Mouse (Mus musculus): Measurements from ENCODE around the gene Katna1. TPM values are rescaled to one million over a fixed set of nuclear protein-coding genes. Genes with fewer than 3 reads are reported as not detected.
"Not testable (repeated sequence)": the region's sequence is repeated elsewhere in the genome, so short reads cannot be mapped to it uniquely, and the experiment has no call there.

Katna1 gene
- polyA plus RNA-seq, 1 experiment from 2014 or later, result 68.2 TPM

- ATAC-seq (ENCODE audit: insufficient read depth, low FRiP score, low TSS enrichment), result no peak
- 93% methylated on average over 5 of the region's 5 CpGs for WGBS
- Histone ChIP-seq H3K27ac (ENCODE audit: low read depth, low read length) (no peak overlapping the region), H3K36me3 (ENCODE audit: control insufficient read depth, insufficient read depth, low read length) (peaks cover 13% of the 10 kb centered on the region), H3K9ac (ENCODE audit: low read length) (no peak overlapping the region), H3K9me3 (ENCODE audit: control insufficient read depth, low read length) (no peaks in the 10 kb centered on the region), H3K27me3 (ENCODE audit: control insufficient read depth, insufficient read depth, low read length) (no peaks in the 10 kb centered on the region), H3K4me3 (ENCODE audit: low read depth, low read length) (no peak overlapping the region), H3K4me1 (ENCODE audit: control insufficient read depth, insufficient read depth, low read length) (no peaks in the 10 kb centered on the region), H3K4me2 (ENCODE audit: low read depth) (no peak overlapping the region)
- no peak for DNase-seq (ENCODE audit: low spot score)
Observed at GRCm38 (mm10) chr10:7710121-7710520, 15.7 kb upstream of the Katna1 start.

DNA sequence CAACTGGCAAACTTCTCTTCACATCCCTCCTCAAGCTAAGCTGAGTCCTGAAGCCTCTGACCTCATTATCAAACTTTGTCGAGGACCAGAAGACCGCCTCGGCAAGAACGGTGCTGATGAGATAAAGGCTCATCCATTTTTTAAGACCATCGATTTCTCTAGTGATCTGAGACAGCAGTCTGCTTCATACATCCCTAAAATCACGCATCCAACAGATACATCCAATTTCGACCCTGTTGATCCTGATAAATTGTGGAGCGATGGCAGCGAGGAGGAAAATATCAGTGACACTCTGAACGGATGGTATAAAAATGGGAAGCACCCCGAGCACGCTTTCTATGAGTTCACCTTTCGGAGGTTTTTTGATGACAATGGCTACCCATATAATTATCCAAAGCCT, 13.3 kb upstream of the Katna1 start:
- Histone ChIP-seq H3K4me1 (ENCODE audit: control insufficient read depth, insufficient read depth, low read length) (no peaks in the 10 kb centered on the region), H3K4me2 (ENCODE audit: low read depth) (no peak overlapping the region), H3K36me3 (ENCODE audit: control insufficient read depth, insufficient read depth, low read length) (peaks cover 12% of the 10 kb centered on the region), H3K9me3 (ENCODE audit: control insufficient read depth, low read length) (no peaks in the 10 kb centered on the region), H3K4me3 (ENCODE audit: low read depth, low read length) (no peak overlapping the region), H3K27ac (ENCODE audit: low read depth, low read length) (no peak overlapping the region), H3K27me3 (ENCODE audit: control insufficient read depth, insufficient read depth, low read length) (no peaks in the 10 kb centered on the region), H3K9ac (ENCODE audit: low read length) (no peak overlapping the region)
- DNase-seq (ENCODE audit: low spot score) (no peak), ATAC-seq (ENCODE audit: insufficient read depth, low FRiP score, low TSS enrichment) (no peak)
- WGBS, result 95% methylated on average over 13 of the region's 13 CpGs

DNA sequence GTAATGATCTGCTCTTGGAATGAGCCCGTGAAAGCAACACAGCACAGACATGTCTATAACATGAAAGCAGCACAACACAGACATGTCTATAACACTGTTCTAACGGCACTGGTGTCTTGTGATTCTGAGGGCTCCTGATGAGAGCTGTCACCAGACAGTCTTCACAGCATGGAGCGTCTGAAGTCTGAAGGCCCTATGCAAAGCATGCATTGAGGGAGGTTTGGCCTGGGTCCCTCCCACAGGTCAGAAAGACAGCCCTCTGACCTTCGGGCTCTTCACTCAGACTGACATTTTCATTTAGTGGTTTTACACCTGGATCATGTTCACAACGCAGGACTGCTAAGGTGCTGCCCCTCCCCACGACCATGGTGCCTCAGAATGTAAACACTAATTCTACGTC, 10.7 kb upstream of the Katna1 start:
- no peak overlapping the region for H3K9ac ChIP-seq (ENCODE audit: low read length)

GRCm38 (mm10) chr10:7726501-7726812, 657 bp downstream of the Katna1 start:
- no peaks in the 10 kb centered on the region; the same call in 1 of the 2 replicates for H3K4me1 ChIP-seq (ENCODE audit: control insufficient read depth, insufficient read depth, low read length)
- H3K9me3 ChIP-seq (ENCODE audit: control insufficient read depth, low read length), result no peaks in the 10 kb centered on the region
- H3K4me3 ChIP-seq (ENCODE audit: low read depth, low read length), result peak overlapping the region; percentile 58
- H3K9ac ChIP-seq (ENCODE audit: low read length), result peak overlapping the region; percentile 49
- H3K27me3 ChIP-seq (ENCODE audit: control insufficient read depth, insufficient read depth, low read length), result no peaks in the 10 kb centered on the region
- 0% methylated on average over 8 of the region's 8 CpGs for WGBS
- ATAC-seq (ENCODE audit: insufficient read depth, low FRiP score, low TSS enrichment) (no peak), DNase-seq (ENCODE audit: low spot score) (no peak)
- peak overlapping the region; percentile 74 for H3K4me2 ChIP-seq (ENCODE audit: low read depth)
- no peak overlapping the region for H3K27ac ChIP-seq (ENCODE audit: low read depth, low read length)
- no peaks in the 10 kb centered on the region for H3K36me3 ChIP-seq (ENCODE audit: control insufficient read depth, insufficient read depth, low read length)

More for the DNA sequence above, 10.7 kb upstream of the Katna1 start:
- Histone ChIP-seq H3K36me3 (ENCODE audit: control insufficient read depth, insufficient read depth, low read length) (peaks cover 9% of the 10 kb centered on the region), H3K4me1 (ENCODE audit: control insufficient read depth, insufficient read depth, low read length) (no peaks in the 10 kb centered on the region), H3K4me2 (ENCODE audit: low read depth) (no peak overlapping the region), H3K9me3 (ENCODE audit: control insufficient read depth, low read length) (no peaks in the 10 kb centered on the region), H3K4me3 (ENCODE audit: low read depth, low read length) (no peak overlapping the region), H3K27me3 (ENCODE audit: control insufficient read depth, insufficient read depth, low read length) (no peaks in the 10 kb centered on the region), H3K27ac (ENCODE audit: low read depth, low read length) (no peak overlapping the region)
- no peak for DNase-seq (ENCODE audit: low spot score)
- ATAC-seq (ENCODE audit: insufficient read depth, low FRiP score, low TSS enrichment), result no peak
- whole genome bisulfite sequencing, result 82% methylated on average over 7 of the region's 7 CpGs

DNA sequence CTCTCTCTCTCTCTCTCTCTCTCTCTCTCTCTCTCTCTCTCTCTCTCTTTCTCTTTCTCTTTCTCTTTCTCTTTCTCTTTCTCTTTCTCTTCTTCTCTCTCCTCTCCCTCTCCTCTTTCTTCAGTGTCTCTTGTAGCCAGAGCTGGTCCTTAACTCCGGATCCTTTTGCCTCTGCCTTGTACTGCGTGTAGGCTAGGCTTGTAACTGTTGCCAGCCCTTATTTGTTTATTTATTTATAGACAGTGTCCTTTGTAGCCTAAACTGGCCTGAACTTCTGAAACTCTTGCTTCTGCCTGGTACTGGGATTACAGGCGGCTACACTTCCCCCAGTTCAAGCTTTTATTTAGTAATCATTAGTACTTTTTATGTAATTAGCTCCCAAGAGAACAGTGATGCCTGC, 1.2 kb downstream of the Katna1 start:
- Histone ChIP-seq H3K9ac (ENCODE audit: low read length) (no peak overlapping the region), H3K4me3 (ENCODE audit: low read depth, low read length) (peak overlapping the region; percentile 58), H3K4me2 (ENCODE audit: low read depth) (peak overlapping the region; percentile 74), H3K27ac (ENCODE audit: low read depth, low read length) (no peak overlapping the region), H3K9me3 (ENCODE audit: control insufficient read depth, low read length) (no peaks in the 10 kb centered on the region), H3K27me3 (ENCODE audit: control insufficient read depth, insufficient read depth, low read length) (no peaks in the 10 kb centered on the region), H3K36me3 (ENCODE audit: control insufficient read depth, insufficient read depth, low read length) (no peaks in the 10 kb centered on the region), H3K4me1 (ENCODE audit: control insufficient read depth, insufficient read depth, low read length) (no peaks in the 10 kb centered on the region; the same call in 1 of the 2 replicates)
- DNase-seq (ENCODE audit: low spot score) (no peak), ATAC-seq (ENCODE audit: insufficient read depth, low FRiP score, low TSS enrichment) (no peak)
- WGBS, result 33% methylated on average over 3 of the region's 3 CpGs

DNA sequence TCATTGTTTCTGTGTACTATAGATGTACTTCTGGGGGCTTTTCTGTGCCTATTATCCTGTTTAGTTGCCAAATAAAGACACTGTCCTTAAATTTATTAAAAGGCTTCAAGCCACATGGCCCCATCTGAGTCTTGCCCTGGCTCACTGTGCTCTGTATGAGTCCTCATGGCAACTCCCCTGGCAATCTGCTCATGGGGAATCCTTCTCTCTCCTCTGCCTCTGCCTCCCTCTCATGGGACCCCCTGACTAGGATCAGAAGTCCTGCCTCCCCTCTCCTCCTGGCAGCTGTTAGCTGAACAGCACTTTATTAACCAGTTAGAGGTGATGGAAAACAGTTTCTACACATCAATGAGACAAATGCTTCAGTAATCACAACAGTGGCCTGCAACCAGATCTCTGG, 5.8 kb downstream of the Katna1 start:
- H3K27me3 ChIP-seq (ENCODE audit: control insufficient read depth, insufficient read depth, low read length), result no peaks in the 10 kb centered on the region
- no peak overlapping the region for H3K4me3 ChIP-seq (ENCODE audit: low read depth, low read length)
- DNase-seq (ENCODE audit: low spot score) (no peak), ATAC-seq (ENCODE audit: insufficient read depth, low FRiP score, low TSS enrichment) (no peak)
- H3K9me3 ChIP-seq (ENCODE audit: control insufficient read depth, low read length), result no peaks in the 10 kb centered on the region
- H3K4me2 ChIP-seq (ENCODE audit: low read depth), result no peak overlapping the region
- no peaks in the 10 kb centered on the region for H3K36me3 ChIP-seq (ENCODE audit: control insufficient read depth, insufficient read depth, low read length)
- no peaks in the 10 kb centered on the region; the same call in 1 of the 2 replicates for H3K4me1 ChIP-seq (ENCODE audit: control insufficient read depth, insufficient read depth, low read length)
- H3K9ac ChIP-seq (ENCODE audit: low read length), result no peak overlapping the region
- no peak overlapping the region for H3K27ac ChIP-seq (ENCODE audit: low read depth, low read length)

DNA sequence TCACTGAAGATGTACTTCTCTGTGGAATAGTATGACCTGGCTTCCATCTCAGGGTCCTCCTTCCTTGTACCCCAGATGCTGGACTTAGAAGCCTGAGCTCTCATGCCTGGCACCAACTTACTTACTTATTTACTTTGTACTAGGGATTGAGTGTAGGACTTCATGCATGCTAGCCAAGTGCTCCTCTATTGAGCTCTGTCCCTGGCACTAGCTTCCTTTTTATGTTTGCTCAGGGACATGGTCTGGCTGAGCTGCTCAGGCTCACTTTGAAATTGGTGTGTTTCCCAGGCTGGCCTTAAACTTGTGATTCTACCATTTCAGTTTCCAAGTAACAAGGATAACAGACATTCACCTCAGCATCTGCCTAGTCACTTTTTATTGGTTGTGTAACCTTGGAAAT, 11.3 kb downstream of the Katna1 start:
- DNase-seq (ENCODE audit: low spot score) (no peak), ATAC-seq (ENCODE audit: insufficient read depth, low FRiP score, low TSS enrichment) (no peak)
- Histone ChIP-seq H3K27me3 (ENCODE audit: control insufficient read depth, insufficient read depth, low read length) (no peaks in the 10 kb centered on the region), H3K4me3 (ENCODE audit: low read depth, low read length) (no peak overlapping the region), H3K27ac (ENCODE audit: low read depth, low read length) (no peak overlapping the region), H3K4me1 (ENCODE audit: control insufficient read depth, insufficient read depth, low read length) (no peaks in the 10 kb centered on the region), H3K9me3 (ENCODE audit: control insufficient read depth, low read length) (no peaks in the 10 kb centered on the region), H3K4me2 (ENCODE audit: low read depth) (no peak overlapping the region), H3K9ac (ENCODE audit: low read length) (no peak overlapping the region), H3K36me3 (ENCODE audit: control insufficient read depth, insufficient read depth, low read length) (no peaks in the 10 kb centered on the region)

GRCm38 (mm10) chr10:7737914-7738313, 12.1 kb downstream of the Katna1 start:
- no peaks in the 10 kb centered on the region for H3K9me3 ChIP-seq (ENCODE audit: control insufficient read depth, low read length)
- H3K36me3 ChIP-seq (ENCODE audit: control insufficient read depth, insufficient read depth, low read length), result no peaks in the 10 kb centered on the region; the same call in 1 of the 2 replicates
- no peak overlapping the region for H3K4me3 ChIP-seq (ENCODE audit: low read depth, low read length)
- no peak overlapping the region for H3K9ac ChIP-seq (ENCODE audit: low read length)
- H3K27ac ChIP-seq (ENCODE audit: low read depth, low read length), result no peak overlapping the region
- DNase-seq (ENCODE audit: low spot score) (no peak), ATAC-seq (ENCODE audit: insufficient read depth, low FRiP score, low TSS enrichment) (no peak)
- H3K27me3 ChIP-seq (ENCODE audit: control insufficient read depth, insufficient read depth, low read length), result no peaks in the 10 kb centered on the region
- H3K4me2 ChIP-seq (ENCODE audit: low read depth), result no peak overlapping the region
- H3K4me1 ChIP-seq (ENCODE audit: control insufficient read depth, insufficient read depth, low read length), result no peaks in the 10 kb centered on the region
- WGBS, result 75% methylated on average over 3 of the region's 3 CpGs

GRCm38 (mm10) chr10:7745528-7745927, 19.7 kb downstream of the Katna1 start:
- not testable (repeated sequence) for H3K4me3 ChIP-seq (ENCODE audit: low read depth, low read length); H3K4me2 ChIP-seq (ENCODE audit: low read depth); DNase-seq (ENCODE audit: low spot score); H3K9me3 ChIP-seq (ENCODE audit: control insufficient read depth, low read length); H3K27ac ChIP-seq (ENCODE audit: low read depth, low read length); H3K4me1 ChIP-seq (ENCODE audit: control insufficient read depth, insufficient read depth, low read length); ATAC-seq (ENCODE audit: insufficient read depth, low FRiP score, low TSS enrichment); H3K36me3 ChIP-seq (ENCODE audit: control insufficient read depth, insufficient read depth, low read length); H3K27me3 ChIP-seq (ENCODE audit: control insufficient read depth, insufficient read depth, low read length); H3K9ac ChIP-seq (ENCODE audit: low read length)
- 92% methylated on average over 5 of the region's 6 CpGs for WGBS

All from neural tube, embryonic 11.5 days (tissue).